Mouse (Mus musculus) right cerebral cortex, postnatal 4 days (tissue): ENCODE measurements around the gene Axin1.
"Not testable (repeated sequence)": the region's sequence is repeated elsewhere in the genome, so short reads cannot be mapped to it uniquely, and the experiment has no call there.

Experiments
- DNase-seq: peaks from one replicate; pipeline ENCODE4 v3.0.0-alpha.2; 2022

Axin1 gene

DNA sequence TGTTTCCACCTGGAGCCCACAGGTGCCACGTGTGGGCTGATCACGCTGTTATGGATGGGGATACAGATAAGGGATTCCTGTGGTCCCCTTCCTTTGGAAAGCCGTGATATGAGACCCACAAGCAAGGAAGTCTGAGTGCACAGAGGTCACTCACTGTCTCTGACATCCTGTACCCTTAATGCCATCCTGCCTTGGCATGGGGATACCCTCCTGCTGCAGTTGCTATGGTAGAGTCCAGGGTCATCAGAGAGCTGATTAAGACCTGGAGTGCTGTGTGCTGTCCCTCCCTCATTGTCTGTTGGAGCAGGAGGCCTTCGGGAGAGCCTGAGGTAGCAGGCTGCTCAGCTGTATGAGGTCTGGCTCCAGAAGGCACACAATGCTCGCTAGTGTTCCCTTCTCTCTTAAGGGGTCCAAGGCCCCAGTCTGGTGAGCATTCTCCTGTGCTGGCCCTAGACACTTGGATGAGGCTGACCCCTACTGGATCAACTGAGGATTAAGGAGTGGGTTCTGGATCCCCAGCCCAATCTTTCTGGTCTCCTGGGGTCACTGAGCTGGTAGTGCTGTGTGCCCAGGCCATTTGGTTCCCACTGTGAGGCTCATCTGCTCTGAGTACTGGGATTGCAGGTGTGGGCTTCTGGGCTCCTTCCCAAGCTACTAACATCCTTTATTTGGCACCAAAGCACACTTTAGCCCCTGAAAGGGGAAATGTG, 15.9 kb upstream of the Axin1 start:
- DNase-seq: no peak

DNA sequence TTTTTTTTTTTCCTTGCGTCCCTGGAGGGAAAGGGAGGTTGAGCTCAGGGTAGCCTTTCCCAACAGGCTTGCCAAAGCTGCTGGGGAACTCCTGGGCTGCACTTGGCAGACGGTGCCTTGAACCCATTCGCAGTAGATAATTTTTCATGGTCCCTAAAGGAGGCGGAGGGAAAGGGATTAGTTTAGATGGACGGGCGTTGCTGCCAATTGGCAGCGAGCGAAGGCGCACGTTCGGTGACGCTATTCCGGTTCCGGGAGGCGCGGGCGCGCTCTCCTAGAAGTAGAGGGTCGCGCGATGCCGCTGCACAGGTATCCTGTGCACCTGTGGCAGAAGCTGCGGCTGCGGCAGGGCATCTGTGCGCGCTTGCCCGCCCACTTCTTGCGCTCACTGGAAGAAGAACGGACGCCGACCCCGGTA, 15.2 kb upstream of the Axin1 start, which contains the start of gene Mrpl28:
TSS of gene Mrpl28 (plus strand) at position 234 of the 418 bp plus-strand sequence.
- peak; percentile 97 for DNase-seq

DNA sequence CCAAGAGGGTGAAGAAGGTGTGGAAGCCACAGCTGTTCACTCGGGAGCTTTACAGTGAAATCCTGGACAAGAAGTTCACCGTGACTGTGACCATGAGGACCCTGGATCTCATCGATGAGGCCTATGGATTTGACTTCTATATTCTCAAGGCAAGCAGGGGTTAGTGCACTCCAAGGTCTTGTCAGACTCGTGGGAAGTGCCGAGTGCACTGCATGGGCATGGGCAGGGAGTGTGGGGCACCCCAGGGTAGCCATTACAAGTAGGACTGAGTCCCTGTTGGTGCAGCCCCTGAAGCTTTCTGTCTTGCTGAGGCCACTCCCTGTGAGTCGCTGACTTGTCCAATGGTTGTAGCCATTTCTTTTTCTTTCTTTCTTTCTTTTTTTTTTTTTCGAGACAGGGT, 13.9 kb upstream of the Axin1 start:
- no peak for DNase-seq

DNA sequence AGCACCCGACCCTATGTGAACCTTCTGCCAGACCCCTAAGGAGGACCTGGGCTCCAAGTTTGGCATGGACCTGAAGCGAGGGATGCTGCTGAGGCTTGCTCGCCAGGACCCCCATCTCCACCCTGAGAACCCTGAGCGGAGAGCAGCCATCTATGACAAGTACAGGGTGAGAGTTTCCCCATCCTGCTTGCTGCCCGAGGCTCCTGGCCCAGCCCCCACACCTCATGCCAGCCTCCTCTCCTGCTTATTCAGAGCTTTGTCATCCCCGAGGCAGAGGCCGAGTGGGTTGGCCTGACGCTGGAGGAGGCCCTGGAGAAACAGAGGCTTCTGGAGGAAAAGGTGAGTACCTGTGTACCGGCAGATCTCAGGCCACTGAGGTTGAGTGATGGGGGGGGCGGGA, 13.3 kb upstream of the Axin1 start:
- no peak for DNase-seq

DNA sequence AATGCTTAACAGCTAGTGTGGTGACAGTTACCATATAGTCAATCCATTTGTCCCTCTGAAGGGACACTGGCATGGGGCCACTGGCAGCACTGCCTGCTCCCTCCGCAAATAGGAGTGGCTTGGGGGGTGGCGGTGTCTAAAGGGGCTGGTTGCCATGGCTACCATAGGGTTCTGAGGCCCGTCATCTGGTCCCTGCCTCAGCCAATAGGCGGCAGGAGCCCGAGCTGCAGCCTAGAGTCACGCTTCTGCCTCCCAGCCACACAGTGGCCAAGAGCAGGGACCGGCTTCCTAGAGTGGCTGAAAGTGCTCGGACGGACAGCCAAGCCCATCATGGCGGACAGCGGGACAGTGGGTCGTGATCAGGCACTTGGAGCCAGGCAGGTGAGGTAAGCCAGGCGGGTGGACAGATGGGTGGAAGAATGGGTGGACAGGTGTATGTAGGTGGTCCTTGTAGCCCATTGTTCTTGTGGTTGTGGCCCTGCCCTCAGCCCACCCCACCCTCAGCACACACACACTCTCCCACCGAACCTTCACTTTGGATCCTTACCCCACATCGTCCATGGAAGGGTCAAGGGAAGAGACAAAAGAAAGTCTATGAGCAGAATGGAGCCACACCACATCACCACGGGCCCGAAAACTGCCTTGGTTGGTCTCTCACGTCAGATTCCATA, 7.3 kb upstream of the Axin1 start:
- no peak for DNase-seq

DNA sequence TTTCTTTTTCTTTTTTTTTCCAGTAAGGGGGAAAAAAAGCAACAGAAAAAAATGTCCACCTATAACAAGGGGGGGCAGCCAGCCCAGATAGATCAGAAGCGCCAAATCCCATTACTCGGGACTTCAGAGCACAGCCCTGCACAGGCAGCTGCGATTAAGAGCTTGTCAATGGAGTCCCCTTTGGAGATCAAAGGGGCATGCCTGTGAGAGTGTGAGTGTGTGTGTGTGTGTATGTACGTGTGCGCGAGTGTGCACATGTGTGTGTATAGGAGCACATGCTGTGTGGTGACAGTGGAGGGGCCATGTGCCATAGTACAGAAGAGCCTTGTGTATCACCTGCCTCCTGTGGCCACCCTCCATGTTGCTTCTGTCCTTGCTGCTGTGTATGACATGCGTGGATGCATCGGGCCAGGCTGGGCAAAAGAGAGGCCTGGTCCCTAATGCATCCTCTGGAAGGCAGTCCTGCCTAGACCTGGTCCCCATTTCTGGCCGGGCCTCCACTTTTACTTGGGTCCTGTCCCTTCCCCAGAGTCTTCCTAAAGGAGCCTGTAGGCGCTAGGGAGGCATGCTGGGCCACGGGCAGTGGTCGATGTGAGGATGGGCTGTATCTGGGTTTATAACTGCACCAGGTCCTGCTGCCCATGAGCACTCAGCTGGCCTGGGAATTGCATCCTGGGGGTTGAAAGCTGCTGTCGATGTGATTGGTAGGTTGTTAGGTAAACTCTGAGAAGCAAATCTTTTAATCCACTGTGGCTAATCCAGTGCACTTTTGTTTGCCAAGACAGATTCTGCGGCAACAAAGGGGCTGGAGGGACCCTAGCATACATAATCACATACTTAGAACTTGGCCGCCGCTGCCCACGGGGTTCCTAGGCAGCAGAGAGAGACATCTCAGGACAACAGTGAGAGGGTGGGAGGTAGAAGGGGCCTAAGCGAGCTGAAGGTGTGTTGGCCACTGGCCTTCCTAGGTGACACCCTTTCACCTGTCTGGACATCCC, 6.3 kb upstream of the Axin1 start:
- DNase-seq: no peak

DNA sequence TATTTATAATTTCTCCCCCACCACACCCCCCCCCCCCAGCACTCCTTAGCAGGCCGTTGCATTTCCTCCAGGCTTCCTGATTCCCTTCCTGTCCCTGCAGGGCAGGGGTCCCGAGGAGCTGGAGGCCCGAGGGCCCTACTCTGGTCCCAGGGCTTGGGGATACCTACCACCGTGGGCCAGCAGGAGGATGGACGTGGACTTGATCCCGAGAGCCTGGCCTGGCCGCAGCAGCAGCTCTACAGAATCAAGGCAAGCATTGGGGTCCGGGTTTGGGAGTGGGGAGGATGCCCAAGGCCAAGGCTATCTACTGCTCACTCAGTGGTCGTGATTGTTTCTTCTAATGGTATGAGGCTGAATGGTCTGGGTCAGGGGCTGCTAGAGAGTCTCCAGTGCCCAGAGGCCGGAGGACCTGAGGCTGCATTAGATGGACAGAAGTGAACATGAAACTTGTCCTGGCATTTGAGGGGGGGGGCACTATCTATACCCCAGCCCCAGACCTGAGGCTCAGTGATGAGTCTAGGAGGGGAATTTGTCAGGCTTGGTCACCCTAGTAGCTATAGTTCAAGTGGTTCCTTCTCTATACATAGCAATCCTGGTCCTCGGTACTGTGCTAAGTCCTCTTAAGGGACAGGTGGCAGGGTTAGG, 1.3 kb upstream of the Axin1 start:
- no peak for DNase-seq

DNA sequence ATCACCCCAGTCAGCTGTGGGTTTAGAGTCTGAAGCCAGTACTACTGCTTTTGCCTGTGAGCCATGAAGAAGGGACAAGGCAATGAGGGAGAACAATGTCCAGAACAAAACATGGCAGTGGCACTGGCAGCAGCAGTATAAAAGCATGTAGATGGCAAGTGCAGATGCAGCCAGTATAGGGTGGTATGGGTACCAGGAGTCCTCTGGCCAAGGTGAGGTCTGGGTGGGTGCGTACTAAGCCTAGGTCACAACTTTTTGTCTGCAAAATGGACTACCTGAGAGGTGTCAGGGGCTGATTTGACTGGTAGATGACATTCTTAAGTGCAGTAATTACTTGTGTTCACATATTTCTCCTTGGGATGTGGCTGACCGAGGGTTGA, 747 bp upstream of the Axin1 start:
- DNase-seq: no peak

DNA sequence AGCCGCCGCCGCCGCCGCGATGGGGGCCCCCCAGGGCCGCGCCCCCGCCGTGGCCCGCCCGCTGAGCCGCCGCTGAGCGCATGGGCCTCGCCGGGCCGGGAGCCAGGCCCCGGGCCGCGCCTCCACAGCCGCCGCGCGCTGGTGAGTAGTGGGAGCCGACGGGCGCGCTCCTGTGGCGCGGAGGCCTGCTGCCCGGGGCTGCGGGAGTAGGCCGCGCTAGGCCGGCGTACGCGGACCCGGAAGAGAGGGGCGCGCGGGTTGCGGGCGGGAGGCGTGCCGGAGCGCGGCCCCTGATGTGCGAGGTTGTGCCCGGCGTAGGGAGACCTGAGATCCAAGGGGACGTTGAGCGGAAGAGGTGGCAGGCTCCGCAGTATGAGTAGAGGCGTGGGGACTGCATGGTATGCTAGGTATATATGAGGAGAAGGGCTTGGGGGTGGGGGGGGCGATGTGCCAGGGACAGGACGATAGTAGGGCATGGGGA, 453 bp downstream of the Axin1 start:
- peak; percentile 56 for DNase-seq

DNA sequence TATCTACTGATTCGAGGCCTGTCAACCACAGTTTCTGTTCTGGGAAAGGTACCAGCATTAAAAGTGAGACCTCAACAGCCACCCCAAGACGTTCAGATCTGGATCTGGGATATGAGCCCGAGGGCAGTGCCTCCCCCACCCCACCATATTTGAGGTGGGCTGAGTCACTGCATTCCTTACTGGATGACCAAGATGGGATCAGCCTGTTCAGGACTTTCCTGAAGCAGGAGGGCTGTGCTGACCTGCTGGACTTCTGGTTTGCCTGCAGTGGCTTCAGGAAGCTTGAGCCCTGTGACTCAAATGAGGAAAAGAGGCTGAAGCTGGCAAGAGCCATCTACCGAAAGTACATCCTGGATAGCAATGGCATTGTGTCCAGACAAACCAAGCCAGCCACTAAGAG, 4.3 kb downstream of the Axin1 start:
- no peak for DNase-seq

DNA sequence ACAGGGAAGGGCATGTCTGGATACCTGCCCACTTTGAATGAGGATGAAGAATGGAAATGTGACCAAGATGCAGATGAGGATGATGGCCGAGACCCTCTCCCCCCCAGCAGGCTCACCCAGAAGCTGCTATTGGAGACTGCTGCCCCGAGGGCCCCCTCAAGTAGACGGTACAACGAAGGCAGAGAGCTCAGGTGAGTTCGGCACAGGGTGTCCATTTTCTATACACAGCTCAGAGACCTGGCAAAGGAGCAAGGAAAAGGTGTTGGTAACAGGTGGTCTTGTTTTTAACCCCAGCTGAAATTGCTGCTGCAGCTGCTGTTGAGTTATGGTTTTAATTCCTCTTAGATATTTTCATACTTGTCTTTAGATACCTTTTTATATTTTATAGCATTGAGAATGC, 4.9 kb downstream of the Axin1 start:
- DNase-seq: no peak

DNA sequence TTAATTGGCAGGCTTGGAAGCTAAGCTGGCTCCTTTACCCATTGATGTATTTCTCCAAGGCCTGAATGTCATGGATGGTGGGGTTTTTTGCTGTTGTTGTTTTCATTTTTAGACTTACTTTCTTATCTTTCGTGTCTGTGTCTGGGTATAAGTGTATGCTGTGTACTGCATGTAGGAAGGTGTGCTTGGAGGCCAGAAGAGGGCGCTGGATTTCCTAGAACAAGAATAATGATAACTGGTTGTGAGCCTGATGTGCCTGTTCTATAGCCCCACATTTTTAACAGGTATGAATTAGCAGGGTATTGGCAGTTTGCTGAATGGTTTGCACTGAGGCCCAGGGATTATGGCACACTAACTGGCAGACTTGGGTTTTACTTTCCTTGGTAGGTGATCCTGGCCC, 10.6 kb downstream of the Axin1 start:
- DNase-seq: no peak

DNA sequence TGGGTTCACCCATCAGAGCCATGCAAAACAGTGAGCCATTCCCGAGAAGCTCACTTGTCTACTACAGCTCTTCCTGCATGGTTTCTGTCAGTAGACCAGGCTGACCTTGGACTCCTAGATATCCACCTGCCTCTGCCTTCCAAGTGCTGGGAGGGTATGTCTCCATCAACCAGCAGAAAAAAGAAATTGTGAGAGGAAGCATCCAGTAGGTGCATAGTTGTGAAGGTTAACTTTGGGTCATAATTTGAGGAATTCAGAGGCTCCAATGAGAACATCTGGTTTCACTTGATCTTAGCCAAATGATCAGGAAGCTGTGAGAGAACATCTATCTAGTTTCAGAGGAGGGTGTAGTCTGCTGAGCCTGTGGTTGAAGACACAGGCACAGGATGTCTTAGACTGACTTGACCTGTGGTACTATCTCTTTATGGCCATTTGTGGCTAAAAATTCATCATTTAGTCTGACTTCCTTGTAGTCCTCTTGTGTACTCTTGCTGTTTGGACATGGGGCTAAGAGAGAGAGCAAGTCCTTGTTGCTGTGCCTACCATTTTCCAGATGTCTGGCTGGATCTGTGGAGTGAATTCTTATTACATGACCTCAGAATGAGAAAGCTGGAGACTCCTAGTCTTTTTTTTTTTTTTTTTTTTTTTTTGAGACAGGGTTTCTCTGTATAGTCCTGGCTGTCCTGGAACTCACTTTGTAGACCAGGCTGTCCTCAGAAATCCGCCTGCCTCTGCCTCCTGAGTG, 13.6 kb downstream of the Axin1 start:
- DNase-seq: no peak

DNA sequence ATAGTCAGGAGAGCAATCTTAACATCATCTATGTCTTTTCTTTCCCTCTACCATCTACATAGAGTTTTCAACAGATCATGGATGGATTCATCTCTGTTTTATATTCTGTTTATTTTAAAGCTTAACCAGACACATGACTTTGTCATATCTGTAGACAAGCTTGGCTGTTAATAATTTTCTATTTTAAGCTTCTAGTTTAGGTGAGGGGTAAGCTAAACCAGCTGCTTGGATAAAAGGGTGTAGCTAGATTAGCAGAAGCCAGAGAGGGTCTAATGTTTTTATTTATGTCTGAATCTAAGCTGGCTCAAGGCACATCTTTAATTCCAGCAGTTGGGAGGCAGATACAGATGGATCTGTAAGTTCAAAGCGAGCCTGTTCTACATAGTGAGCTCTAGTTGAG, 24.2 kb downstream of the Axin1 start:
- no peak for DNase-seq

DNA sequence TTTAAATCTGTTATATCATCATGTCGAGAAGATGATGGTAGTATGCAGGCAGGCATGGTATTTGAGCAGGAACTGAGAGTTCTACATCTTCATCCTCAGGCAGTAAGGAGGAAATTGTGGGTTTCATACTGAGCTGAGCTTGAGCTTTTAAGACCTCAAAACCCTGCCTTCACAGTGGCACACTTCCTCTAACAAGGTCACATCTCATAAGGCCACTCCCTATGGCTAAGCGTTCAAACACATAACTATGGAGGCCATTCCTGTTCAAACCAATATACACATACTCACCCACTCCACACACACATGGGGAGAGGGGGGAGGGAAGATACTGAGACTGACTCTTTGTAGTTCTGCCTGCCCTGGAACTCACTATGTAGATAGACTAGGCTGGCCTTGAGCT, 29.6 kb downstream of the Axin1 start:
- DNase-seq: no peak

DNA sequence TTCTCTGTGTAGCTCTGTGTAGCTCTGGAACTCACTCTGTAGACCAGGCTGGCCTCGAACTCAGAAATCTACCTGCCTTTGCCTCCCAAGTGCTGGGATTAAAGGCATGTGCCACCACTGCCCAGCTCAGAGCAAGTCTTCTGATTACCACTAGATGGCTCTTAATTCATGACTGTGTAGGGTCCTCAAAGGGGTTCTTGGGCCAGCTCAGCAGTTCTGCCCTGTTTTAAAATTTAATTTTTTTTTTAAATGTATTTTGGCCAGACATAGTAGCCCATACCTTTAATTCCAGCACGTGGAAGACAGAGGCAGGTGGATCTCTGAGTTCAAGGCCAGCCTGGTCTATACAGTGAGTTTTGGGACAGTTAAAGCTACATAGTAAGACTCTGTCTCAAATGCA, 36.8 kb downstream of the Axin1 start:
- DNase-seq: not testable (repeated sequence)

DNA sequence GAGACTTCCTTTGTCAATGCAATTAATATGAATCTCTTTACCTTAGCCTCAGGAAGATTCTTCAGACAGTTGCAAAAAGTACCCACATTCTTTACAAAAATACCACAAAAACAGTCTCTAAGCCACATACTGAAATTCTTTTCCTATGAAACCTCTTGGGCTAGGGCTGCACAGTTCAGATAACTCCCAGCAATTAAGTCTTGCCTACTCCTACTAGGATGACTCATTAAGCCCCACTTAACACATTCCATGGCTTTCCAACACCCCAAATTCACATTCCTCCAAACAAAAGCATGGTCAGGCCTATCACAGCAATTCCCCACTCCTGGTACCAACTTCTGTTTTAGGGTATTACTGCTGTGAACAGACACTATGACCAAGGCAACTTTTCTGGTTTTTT, 40.1 kb downstream of the Axin1 start:
- no peak for DNase-seq

DNA sequence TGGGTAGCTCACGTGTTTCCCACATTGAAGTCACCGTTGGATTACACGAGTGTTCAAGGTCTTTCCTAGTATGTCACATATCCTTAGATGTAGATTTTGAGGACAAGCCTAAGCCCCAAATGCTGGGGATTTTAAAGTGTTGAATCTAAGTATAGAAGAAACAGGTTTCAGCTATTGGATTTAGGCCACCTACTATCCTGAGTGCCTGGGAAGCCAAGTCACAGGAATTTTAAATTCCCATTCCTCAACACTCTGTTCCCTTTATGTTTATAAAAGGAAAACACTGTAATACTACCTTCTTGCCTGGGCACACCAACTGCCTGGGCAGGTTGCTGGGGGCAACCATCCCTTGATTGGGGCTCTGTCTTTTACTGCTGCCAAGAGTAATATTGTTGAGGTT, 42.7 kb downstream of the Axin1 start:
- DNase-seq: no peak

DNA sequence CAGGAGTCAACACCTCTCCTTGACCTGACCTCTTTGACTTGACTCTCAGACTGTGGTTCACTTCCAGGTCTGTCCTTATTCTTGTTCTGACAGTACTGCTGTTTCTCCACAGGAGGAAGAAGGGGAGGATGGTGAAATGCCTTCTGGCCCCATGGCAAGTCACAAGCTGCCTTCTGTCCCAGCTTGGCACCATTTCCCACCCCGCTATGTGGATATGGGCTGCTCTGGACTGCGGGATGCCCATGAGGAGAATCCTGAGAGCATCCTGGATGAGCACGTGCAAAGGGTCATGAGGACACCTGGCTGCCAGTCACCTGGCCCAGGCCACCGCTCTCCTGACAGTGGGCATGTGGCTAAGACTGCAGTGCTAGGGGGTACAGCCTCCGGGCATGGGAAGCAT, 49.1 kb downstream of the Axin1 start:
- DNase-seq: no peak

DNA sequence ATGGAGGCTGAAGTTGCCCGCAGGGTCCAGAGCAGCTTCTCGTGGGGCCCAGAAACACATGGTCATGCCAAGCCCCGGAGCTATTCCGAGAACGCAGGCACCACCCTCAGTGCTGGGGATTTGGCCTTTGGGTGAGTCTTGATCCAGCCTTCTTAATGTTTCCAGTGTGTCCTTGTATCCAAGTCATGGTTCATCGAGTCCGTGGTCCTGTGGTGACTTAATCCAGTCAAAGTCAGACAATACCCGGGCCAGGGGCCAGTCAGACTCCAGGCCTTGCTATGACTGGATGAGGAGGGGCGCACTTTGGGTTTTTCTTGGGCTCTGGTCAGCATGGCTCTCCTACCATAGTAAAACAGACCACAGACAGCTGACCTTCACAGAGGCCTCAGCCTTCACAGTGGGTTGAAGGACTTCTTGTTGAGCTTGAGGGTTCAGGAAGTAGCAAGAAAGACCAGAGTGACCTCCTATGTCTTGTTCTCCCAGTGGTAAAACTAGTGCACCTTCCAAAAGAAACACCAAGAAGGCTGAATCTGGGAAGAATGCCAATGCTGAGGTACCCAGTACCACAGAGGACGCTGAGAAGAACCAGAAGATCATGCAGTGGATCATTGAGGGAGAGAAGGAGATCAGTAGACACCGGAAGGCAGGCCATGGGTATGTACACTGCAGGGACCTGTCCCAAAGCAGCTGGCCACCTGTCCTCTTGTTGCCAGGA, 49.8 kb downstream of the Axin1 start:
- no peak for DNase-seq

DNA sequence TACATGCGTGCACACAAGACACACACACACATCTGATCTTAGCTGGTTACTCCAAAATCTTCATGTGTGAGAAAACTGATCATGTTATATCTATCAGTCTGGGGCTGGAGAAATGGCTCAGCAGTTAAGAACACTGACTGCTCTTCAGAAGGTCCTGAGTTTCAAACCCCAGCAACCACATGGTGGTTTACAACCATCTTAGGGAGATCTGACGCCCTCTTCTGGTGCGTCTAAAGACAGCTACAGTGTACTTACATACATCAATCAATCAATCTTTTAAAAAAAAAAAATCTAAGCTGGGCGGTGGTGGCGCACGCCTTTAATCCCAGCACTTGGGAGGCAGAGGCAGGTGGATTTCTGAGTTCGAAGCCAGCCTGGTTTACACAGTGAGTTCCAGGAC, 53.0 kb downstream of the Axin1 start:
- DNase-seq: not testable (repeated sequence)
